Mouse (Mus musculus) common myeloid progenitor, adult 5-6 weeks (primary cell): ENCODE measurements around the gene Krtcap2. TPM values are rescaled to one million over a fixed set of nuclear protein-coding genes. Genes with fewer than 3 reads are reported as not detected.

Experiments used
- ATAC-seq: replicated peaks from 2 replicates; pipeline ENCODE4 v1.8.0; 2016; ENCODE audit warnings: low read depth, mild to moderate bottlenecking, moderate TSS enrichment, inconsistent platforms; ENCODE audit not compliant: poor library complexity, severe bottlenecking
- total RNA-seq: library from RNA; stranded (forward); fragments of 200-1000, 187-1606 nt; gene quantifications from 2 replicates; pipeline ENCODE4 v1.2.3, GENCODE M21; 2017

The Krtcap2 gene
- total RNA-seq, 1 experiment from 2014 or later, result 159 TPM

GRCm38 (mm10) chr3:89279153-89279890 is 33.6 kb downstream of the Krtcap2 start:
- ATAC-seq, result peak; percentile 62

GRCm38 (mm10) chr3:89280050-89280605 is 34.4 kb downstream of the Krtcap2 start:
- no peak for ATAC-seq

- ATAC-seq, result peak; percentile 31; the same call in 1 of the 2 replicates
These were observed 35.1 kb downstream of the Krtcap2 start, which contains the start of gene Efna1 for GRCm38 (mm10) chr3:89280606-89281511. Gene Efna1 (minus strand): TSS chr3:89281142.

GRCm38 (mm10) chr3:89281579-89282290 is 36.0 kb downstream of the Krtcap2 start:
- ATAC-seq, result peak; percentile 72

- ATAC-seq, result no peak
These were observed 36.5 kb downstream of the Krtcap2 start for GRCm38 (mm10) chr3:89282291-89282643.

- no peak for ATAC-seq
These were observed 38.5 kb downstream of the Krtcap2 start for GRCm38 (mm10) chr3:89284261-89284660.

- no peak for ATAC-seq
These were observed 39.8 kb downstream of the Krtcap2 start for GRCm38 (mm10) chr3:89285526-89285925.

- ATAC-seq, result no peak
These were observed 41.5 kb downstream of the Krtcap2 start for GRCm38 (mm10) chr3:89287286-89287685.

- ATAC-seq, result no peak
These were observed 42.8 kb downstream of the Krtcap2 start for GRCm38 (mm10) chr3:89288503-89288928.

- no peak for ATAC-seq
These were observed 46.1 kb downstream of the Krtcap2 start for GRCm38 (mm10) chr3:89291874-89292273.

- no peak for ATAC-seq
These were observed 46.5 kb downstream of the Krtcap2 start for GRCm38 (mm10) chr3:89292303-89292702.

- ATAC-seq, result no peak
These were observed 47.6 kb downstream of the Krtcap2 start for GRCm38 (mm10) chr3:89293247-89293918.

GRCm38 (mm10) chr3:89294195-89294594 is 48.4 kb downstream of the Krtcap2 start:
- ATAC-seq, result no peak

GRCm38 (mm10) chr3:89295685-89296230 is 50.0 kb downstream of the Krtcap2 start:
- no peak for ATAC-seq

GRCm38 (mm10) chr3:89296761-89297396 is 51.1 kb downstream of the Krtcap2 start:
- ATAC-seq, result no peak

- ATAC-seq, result no peak
These were observed 53.1 kb downstream of the Krtcap2 start for GRCm38 (mm10) chr3:89298908-89299307.

- ATAC-seq, result peak; percentile 68
These were observed 53.7 kb downstream of the Krtcap2 start for GRCm38 (mm10) chr3:89299499-89299898.
